Mouse (Mus musculus): ENCODE results near the gene Tbr1. TPM values are rescaled to one million over a fixed set of nuclear protein-coding genes. Genes with fewer than 3 reads are reported as not detected.
A peak's percentile ranks its signal among the peaks of the same experiment; 100 is the strongest.

Tbr1 gene
- polyA plus RNA-seq (2015; fragmentation: Nextera tagmentation; extraction: Ambion mirVana): not detected in 2 replicates

DNA sequence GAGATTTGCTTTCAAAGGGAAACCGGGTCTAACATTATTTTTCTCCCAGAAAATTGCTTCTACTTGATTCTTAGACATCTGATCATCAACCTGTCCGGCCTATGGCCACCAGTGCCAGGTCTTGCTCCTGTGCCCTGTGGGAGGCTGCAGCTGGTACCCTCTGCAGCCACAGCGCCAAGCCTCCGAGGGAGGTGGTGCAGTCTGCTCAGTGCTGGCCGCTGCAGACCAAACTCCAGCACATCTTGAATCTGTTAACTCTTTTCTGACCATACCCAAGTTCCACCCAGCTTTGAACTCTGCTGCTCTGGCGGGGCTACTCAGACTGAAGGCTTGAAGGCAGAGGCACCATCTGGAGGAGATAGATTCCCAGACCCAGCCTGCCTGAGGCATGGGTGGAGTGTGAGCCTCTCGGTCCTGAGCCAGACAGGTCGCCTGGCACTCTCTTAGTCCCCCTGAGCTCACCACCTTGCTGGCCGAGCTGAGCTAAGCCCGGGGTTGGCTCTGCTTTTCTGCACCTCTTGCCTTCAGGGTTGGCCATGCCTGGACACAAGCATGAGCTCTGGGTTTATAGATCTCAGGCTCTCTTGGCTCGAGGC is at the start of gene Tbr1:
Gene Tbr1 (plus strand): TSS at position 275 of the 596 bp plus-strand sequence.
- H3K4me3 ChIP-seq (ENCODE audit: low read length): no peak within 1 kb of the TSS; the same call in 1 of the 2 replicates
- H3K9ac ChIP-seq (ENCODE audit: low read depth, low read length): no peak within 1 kb of the TSS
- H3K27ac ChIP-seq (ENCODE audit: low read length): no peak within 1 kb of the TSS
- peaks cover 31% of the 10 kb centered on the region for H3K27me3 ChIP-seq (replicated peaks; ENCODE audit: control insufficient read depth, insufficient read depth, low read length)
- H3K4me2 ChIP-seq (ENCODE audit: low read depth, low read length): 0 out of 2 replicates have a peak within 1 kb of the TSS, but pooled peaks have one; percentile 6
- no peak for ATAC-seq
- H3K9me3 ChIP-seq (ENCODE audit: control insufficient read depth, low read length): no peaks in the 10 kb centered on the region
- 14% methylated on average over 11 of the region's 11 CpGs for WGBS
- no peaks in the 10 kb centered on the region for H3K36me3 ChIP-seq (ENCODE audit: control insufficient read depth, insufficient read depth, low read length)
- H3K4me1 ChIP-seq (ENCODE audit: control insufficient read depth, insufficient read depth, low read length): peaks cover 4% of the 10 kb centered on the region; the same call in 1 of the 2 replicates

- no peaks in the 10 kb centered on the region for H3K9me3 ChIP-seq (ENCODE audit: control insufficient read depth, low read length)
- no peak for ATAC-seq
- H3K4me3 ChIP-seq (ENCODE audit: low read length): no peak overlapping the region
- H3K27ac ChIP-seq (ENCODE audit: low read length): no peak overlapping the region
- H3K27me3 ChIP-seq (replicated peaks; ENCODE audit: control insufficient read depth, insufficient read depth, low read length): no peaks in the 10 kb centered on the region
- H3K4me2 ChIP-seq (ENCODE audit: low read depth, low read length): no peak overlapping the region
- no peak overlapping the region for H3K9ac ChIP-seq (ENCODE audit: low read depth, low read length)
- H3K4me1 ChIP-seq (ENCODE audit: control insufficient read depth, insufficient read depth, low read length): no peaks in the 10 kb centered on the region
- no peaks in the 10 kb centered on the region for H3K36me3 ChIP-seq (ENCODE audit: control insufficient read depth, insufficient read depth, low read length)
These were observed 47.7 kb upstream of the Tbr1 start for GRCm38 (mm10) chr2:61754989-61755388.

DNA sequence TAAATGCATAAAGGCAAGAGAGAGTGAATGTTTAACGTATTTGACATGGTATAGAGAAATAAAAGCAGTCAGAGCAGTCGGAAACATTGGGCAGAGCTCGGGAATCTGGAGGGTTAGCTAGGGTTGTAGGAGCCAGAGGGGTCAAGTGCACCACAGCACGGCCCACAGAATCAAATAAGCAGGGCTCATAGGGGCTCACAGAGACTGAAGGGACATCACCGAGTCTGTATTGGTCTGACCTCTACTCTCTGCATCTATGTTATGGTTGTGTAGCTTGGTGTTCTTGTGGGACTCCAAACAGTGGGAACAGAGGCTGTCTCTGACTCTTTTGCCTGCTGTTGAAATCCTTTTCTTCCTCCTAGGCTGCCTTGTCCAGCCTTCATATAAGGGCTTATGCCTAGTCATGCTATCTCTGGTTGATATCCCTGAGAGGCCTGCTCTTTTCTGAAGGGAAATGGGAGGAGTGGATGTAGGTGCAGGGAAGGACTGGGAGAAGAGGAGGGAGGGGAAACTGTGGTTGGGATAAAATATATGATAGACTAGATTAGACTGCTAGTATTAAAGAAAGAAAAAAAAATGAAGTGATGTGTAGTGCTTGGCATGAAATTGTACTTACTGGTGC is 43.4 kb upstream of the Tbr1 start:
- H3K9ac ChIP-seq (ENCODE audit: low read depth, low read length): no peak overlapping the region
- no peak overlapping the region for H3K4me3 ChIP-seq (ENCODE audit: low read length)
- no peak overlapping the region for H3K4me2 ChIP-seq (ENCODE audit: low read depth, low read length)
- H3K27ac ChIP-seq (ENCODE audit: low read length): no peak overlapping the region
- no peak for ATAC-seq
- H3K4me1 ChIP-seq (ENCODE audit: control insufficient read depth, insufficient read depth, low read length): no peaks in the 10 kb centered on the region
- no peaks in the 10 kb centered on the region for H3K9me3 ChIP-seq (ENCODE audit: control insufficient read depth, low read length)
- WGBS: 80% methylated on average over 5 of the region's 5 CpGs
- no peaks in the 10 kb centered on the region for H3K27me3 ChIP-seq (replicated peaks; ENCODE audit: control insufficient read depth, insufficient read depth, low read length)
- H3K36me3 ChIP-seq (ENCODE audit: control insufficient read depth, insufficient read depth, low read length): no peaks in the 10 kb centered on the region

DNA sequence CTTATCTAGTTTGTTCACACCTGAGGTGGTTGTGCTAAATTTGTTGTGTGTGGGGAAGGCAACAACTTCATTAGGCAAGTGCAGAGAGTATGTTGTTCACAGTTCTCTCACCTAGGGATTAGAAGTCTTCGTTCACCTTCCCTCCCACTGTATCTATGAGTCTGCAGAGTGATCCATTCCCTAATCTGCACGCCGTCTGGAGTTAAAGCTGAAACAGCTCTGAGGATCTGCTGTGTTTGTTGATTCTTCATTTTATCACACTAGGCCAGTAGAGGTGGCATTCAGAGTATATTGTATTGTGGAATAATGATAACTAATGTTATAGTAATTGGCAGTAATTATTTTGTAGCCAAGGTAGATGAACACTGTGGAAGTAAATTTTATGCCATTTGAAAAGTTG is 42.7 kb upstream of the Tbr1 start:
- Histone ChIP-seq H3K27me3 (replicated peaks; ENCODE audit: control insufficient read depth, insufficient read depth, low read length) (no peaks in the 10 kb centered on the region), H3K9ac (ENCODE audit: low read depth, low read length) (no peak overlapping the region), H3K4me1 (ENCODE audit: control insufficient read depth, insufficient read depth, low read length) (no peaks in the 10 kb centered on the region), H3K4me3 (ENCODE audit: low read length) (no peak overlapping the region), H3K27ac (ENCODE audit: low read length) (no peak overlapping the region), H3K36me3 (ENCODE audit: control insufficient read depth, insufficient read depth, low read length) (no peaks in the 10 kb centered on the region), H3K9me3 (ENCODE audit: control insufficient read depth, low read length) (no peaks in the 10 kb centered on the region), H3K4me2 (ENCODE audit: low read depth, low read length) (no peak overlapping the region)
- WGBS: 82% methylated on average over 3 of the region's 3 CpGs
- no peak for ATAC-seq

DNA sequence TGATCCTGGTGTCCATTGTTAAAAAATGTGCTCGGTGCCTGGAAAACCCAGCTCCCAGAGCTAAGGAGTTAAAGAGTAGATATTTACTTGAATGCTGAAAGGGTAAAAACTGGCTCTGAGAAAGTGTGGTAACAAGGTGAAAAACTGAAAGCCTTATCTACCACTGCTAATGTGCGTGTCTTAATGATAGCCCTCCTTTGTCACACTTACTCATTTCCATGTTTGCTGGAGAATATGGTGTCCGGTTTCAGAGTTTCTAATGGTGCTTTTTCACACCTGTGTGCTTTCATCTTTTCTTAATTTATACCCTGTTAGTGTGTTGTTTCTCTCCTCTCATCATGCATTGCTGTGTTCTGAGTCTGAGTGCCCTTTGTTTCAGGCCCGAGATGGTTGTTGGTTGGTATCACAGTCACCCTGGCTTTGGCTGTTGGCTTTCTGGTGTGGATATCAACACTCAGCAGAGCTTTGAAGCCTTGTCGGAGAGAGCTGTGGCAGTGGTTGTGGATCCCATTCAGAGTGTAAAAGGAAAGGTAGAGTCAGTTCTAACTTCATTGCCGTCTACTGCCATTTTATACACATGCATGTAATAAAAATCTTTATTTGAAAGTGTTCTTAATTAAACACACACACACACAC is 38.1 kb upstream of the Tbr1 start:
- Histone ChIP-seq H3K4me1 (ENCODE audit: control insufficient read depth, insufficient read depth, low read length) (no peaks in the 10 kb centered on the region), H3K4me2 (ENCODE audit: low read depth, low read length) (no peak overlapping the region), H3K9ac (ENCODE audit: low read depth, low read length) (no peak overlapping the region), H3K9me3 (ENCODE audit: control insufficient read depth, low read length) (no peaks in the 10 kb centered on the region), H3K36me3 (ENCODE audit: control insufficient read depth, insufficient read depth, low read length) (no peaks in the 10 kb centered on the region), H3K27me3 (replicated peaks; ENCODE audit: control insufficient read depth, insufficient read depth, low read length) (no peaks in the 10 kb centered on the region), H3K27ac (ENCODE audit: low read length) (no peak overlapping the region), H3K4me3 (ENCODE audit: low read length) (no peak overlapping the region)
- 77% methylated on average over 6 of the region's 6 CpGs for WGBS
- ATAC-seq: no peak

- Histone ChIP-seq H3K9ac (ENCODE audit: low read depth, low read length) (no peak overlapping the region), H3K4me3 (ENCODE audit: low read length) (no peak overlapping the region), H3K36me3 (ENCODE audit: control insufficient read depth, insufficient read depth, low read length) (no peaks in the 10 kb centered on the region), H3K4me2 (ENCODE audit: low read depth, low read length) (no peak overlapping the region), H3K4me1 (ENCODE audit: control insufficient read depth, insufficient read depth, low read length) (no peaks in the 10 kb centered on the region), H3K27me3 (replicated peaks; ENCODE audit: control insufficient read depth, insufficient read depth, low read length) (no peaks in the 10 kb centered on the region), H3K27ac (ENCODE audit: low read length) (no peak overlapping the region), H3K9me3 (ENCODE audit: control insufficient read depth, low read length) (no peaks in the 10 kb centered on the region)
- WGBS: 70% methylated on average over 4 of the region's 4 CpGs
- ATAC-seq: no peak
These were observed 37.2 kb upstream of the Tbr1 start for GRCm38 (mm10) chr2:61765526-61765925.

DNA sequence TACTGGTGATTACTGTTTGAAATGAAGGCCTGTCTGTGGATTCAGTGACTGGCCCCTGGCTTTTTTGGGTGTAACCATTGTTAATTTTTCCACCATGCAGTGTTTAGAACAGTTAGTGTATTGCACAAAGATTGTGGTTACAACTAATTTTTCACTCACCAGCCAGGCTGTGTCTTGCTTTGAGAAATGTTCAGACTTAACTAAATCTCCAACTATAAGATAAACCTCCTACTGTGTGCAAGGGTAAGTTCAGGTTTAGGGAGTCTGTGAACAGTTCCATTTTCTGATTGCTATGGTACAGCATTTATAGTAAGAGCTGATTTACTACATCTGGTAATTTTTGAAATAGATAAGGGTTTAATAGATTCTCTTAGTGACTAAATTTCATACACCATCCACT is 21.9 kb upstream of the Tbr1 start:
- Histone ChIP-seq H3K36me3 (ENCODE audit: control insufficient read depth, insufficient read depth, low read length) (no peaks in the 10 kb centered on the region; the same call in 1 of the 2 replicates), H3K4me3 (ENCODE audit: low read length) (no peak overlapping the region), H3K4me2 (ENCODE audit: low read depth, low read length) (no peak overlapping the region), H3K27ac (ENCODE audit: low read length) (no peak overlapping the region), H3K9me3 (ENCODE audit: control insufficient read depth, low read length) (no peaks in the 10 kb centered on the region), H3K4me1 (ENCODE audit: control insufficient read depth, insufficient read depth, low read length) (no peaks in the 10 kb centered on the region), H3K27me3 (replicated peaks; ENCODE audit: control insufficient read depth, insufficient read depth, low read length) (no peaks in the 10 kb centered on the region), H3K9ac (ENCODE audit: low read depth, low read length) (no peak overlapping the region)
- no peak for ATAC-seq

- no peaks in the 10 kb centered on the region for H3K36me3 ChIP-seq (ENCODE audit: control insufficient read depth, insufficient read depth, low read length)
- H3K27me3 ChIP-seq (replicated peaks; ENCODE audit: control insufficient read depth, insufficient read depth, low read length): no peaks in the 10 kb centered on the region
- no peaks in the 10 kb centered on the region for H3K9me3 ChIP-seq (ENCODE audit: control insufficient read depth, low read length)
- ATAC-seq: no peak
- WGBS: 73% methylated on average over 5 of the region's 5 CpGs
- no peak overlapping the region for H3K4me2 ChIP-seq (ENCODE audit: low read depth, low read length)
- H3K27ac ChIP-seq (ENCODE audit: low read length): no peak overlapping the region
- no peak overlapping the region for H3K9ac ChIP-seq (ENCODE audit: low read depth, low read length)
- H3K4me1 ChIP-seq (ENCODE audit: control insufficient read depth, insufficient read depth, low read length): no peaks in the 10 kb centered on the region
- H3K4me3 ChIP-seq (ENCODE audit: low read length): no peak overlapping the region
These were observed 7.8 kb upstream of the Tbr1 start for GRCm38 (mm10) chr2:61794960-61795359.

GRCm38 (mm10) chr2:61798048-61798447 is 4.7 kb upstream of the Tbr1 start:
- ATAC-seq: peak; percentile 67; the same call in 1 of the 2 replicates
- H3K36me3 ChIP-seq (ENCODE audit: control insufficient read depth, insufficient read depth, low read length): no peaks in the 10 kb centered on the region
- no peaks in the 10 kb centered on the region for H3K9me3 ChIP-seq (ENCODE audit: control insufficient read depth, low read length)
- peaks cover 7% of the 10 kb centered on the region; the same call in 1 of the 2 replicates for H3K27me3 ChIP-seq (replicated peaks; ENCODE audit: control insufficient read depth, insufficient read depth, low read length)
- H3K9ac ChIP-seq (ENCODE audit: low read depth, low read length): no peak overlapping the region
- no peak overlapping the region for H3K4me3 ChIP-seq (ENCODE audit: low read length)
- H3K27ac ChIP-seq (ENCODE audit: low read length): no peak overlapping the region
- no peaks in the 10 kb centered on the region for H3K4me1 ChIP-seq (ENCODE audit: control insufficient read depth, insufficient read depth, low read length)
- WGBS: 80% methylated on average over 1 of the region's 1 CpGs
- H3K4me2 ChIP-seq (ENCODE audit: low read depth, low read length): no peak overlapping the region

Measured in intestine, embryonic 16.5 days (tissue).